In the genomic region with DNA sequence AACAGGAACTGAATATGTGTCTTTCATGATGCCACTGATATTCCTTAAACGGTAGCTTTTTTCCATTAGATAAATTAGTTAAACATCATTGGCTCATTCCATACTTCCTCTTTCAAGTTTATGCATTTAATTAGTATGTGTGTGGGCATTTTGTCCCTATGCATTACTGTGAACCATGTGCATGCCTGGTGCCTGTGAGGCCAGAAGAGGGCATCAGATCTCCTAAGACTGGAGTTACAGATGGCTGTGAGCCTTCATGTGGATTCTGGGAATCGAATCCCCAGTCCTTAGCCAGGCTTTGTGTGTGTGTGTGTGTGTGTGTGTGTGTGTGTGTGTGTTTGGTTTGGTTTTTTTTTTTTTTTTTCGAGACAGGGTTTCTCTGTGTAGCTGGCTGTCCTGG, we compare ENCODE assay signal across 15 mouse cellular contexts. TPM values are rescaled to one million over a fixed set of nuclear protein-coding genes. Genes with fewer than 3 reads are reported as not detected.
A peak's percentile ranks its signal among the peaks of the same experiment; 100 is the strongest.
DNase-seq lines count a peak whose midpoint lies in the region; TF ChIP-seq lines count a peak whose summit lies in the region.
"Had no signal": no experiment of that assay in that cellular context is flagged by ENCODE, and none has a peak within 500 bp of the region (broad histone marks: within the 10 kb centered on the region; RNA-seq: fewer than 3 reads in every experiment).

No protein-coding gene starts in this region.

- H3K27me3 ChIP-seq in kidney, adult 2 months (replicated peaks; ENCODE audit: control insufficient read depth, insufficient read depth, low read length), result no peaks in the 10 kb centered on the region
- H3K27me3 ChIP-seq: embryonic facial prominence, embryonic 13.5 days; heart, embryonic 12.5 days; limb, embryonic 15.5 days; midbrain, embryonic 13.5 days; neural tube, embryonic 12.5 days had no signal

- no peak for DNase-seq in kidney, adult 2 months
- no peak for DNase-seq in kidney, postnatal 36 days
- DNase-seq in 3T3-L1 (ENCODE audit: low read depth, low spot score) (peak; percentile 45), 416B (ENCODE audit: low read depth) (peak; percentile 34), R1 (ENCODE audit: low read depth, low spot score) (peak; percentile 64)
- no peak for DNase-seq in right cerebral cortex, postnatal 10 days (ENCODE audit: low spot score in 2 of 2)
- DNase-seq in adrenal gland, postnatal 25 days, result no peak
- DNase-seq in adrenal gland, adult 2 months, result no peak
- DNase-seq: kidney, postnatal 14 days; lung, postnatal 14 days had no signal

- H3K27ac ChIP-seq in kidney, adult 2 months (ENCODE audit: insufficient read depth, low read depth, low read length), result no peak overlapping the region
- H3K27ac ChIP-seq: embryonic facial prominence, embryonic 13.5 days; limb, embryonic 15.5 days; midbrain, embryonic 13.5 days; neural tube, embryonic 12.5 days had no signal

- TF ChIP-seq POLR2A in kidney, adult 2 months (IDR thresholded peaks at IDR 0.05; ENCODE audit: low read depth, low read length), result no peak

- WGBS in kidney, adult 2 months, result 75% methylated on average over 3 of the region's 3 CpGs

- no peaks in the 10 kb centered on the region for H3K36me3 ChIP-seq in kidney, adult 2 months (ENCODE audit: control insufficient read depth, insufficient read depth, low read length)
- H3K36me3 ChIP-seq: embryonic facial prominence, embryonic 13.5 days; heart, embryonic 12.5 days; limb, embryonic 15.5 days; midbrain, embryonic 13.5 days; neural tube, embryonic 12.5 days had no signal

- no peaks in the 10 kb centered on the region for H3K4me1 ChIP-seq in kidney, adult 2 months (ENCODE audit: control insufficient read depth, insufficient read depth, low read length)
- H3K4me1 ChIP-seq: embryonic facial prominence, embryonic 13.5 days; heart, embryonic 12.5 days; limb, embryonic 15.5 days; neural tube, embryonic 12.5 days had no signal

- peak; percentile 37; the same call in 1 of the 2 replicates for TF ChIP-seq CTCF in kidney, adult 2 months (conservative IDR thresholded peaks at IDR 0.05; ENCODE audit: insufficient read depth, insufficient read length, low read depth, low read length)

- H3K4me3 ChIP-seq in kidney, adult 2 months (ENCODE audit: insufficient read depth, low read depth, low read length), result no peak overlapping the region
- H3K4me3 ChIP-seq: embryonic facial prominence, embryonic 13.5 days; heart, embryonic 12.5 days; limb, embryonic 15.5 days; midbrain, embryonic 13.5 days; neural tube, embryonic 12.5 days had no signal

RNA-seq across cellular contexts. Expression of a gene that starts 7.2 kb away (rescaled TPM):
- 0.33 and 0.60 TPM in 2 replicates for polyA plus RNA-seq in kidney, adult 2 months (2012; rRNA removed)
- 4.0 and 4.7 TPM in 2 replicates for total RNA-seq in adrenal gland, postnatal 25 days (2021)
- 1 to 10 TPM; 2.7 to 7.2 TPM for total RNA-seq in adrenal gland, adult 2 months (2021)
- 0.74 and 0.76 TPM in 2 replicates for polyA plus RNA-seq in adrenal gland, adult 2 months (2012; rRNA removed)

RNA-seq across cellular contexts. Expression of a gene that starts 17.3 kb away (rescaled TPM):
- 85.9 and 94.1 TPM in 2 replicates for polyA plus RNA-seq in kidney, adult 2 months (2012; rRNA removed)
- total RNA-seq in adrenal gland, postnatal 25 days (2021), result 118 and 131 TPM in 2 replicates
- 100 to 1,000 TPM; 134 to 147 TPM for total RNA-seq in adrenal gland, adult 2 months (2021)
- polyA plus RNA-seq in adrenal gland, adult 2 months (2012; rRNA removed), result 200 and 225 TPM in 2 replicates

RNA-seq across cellular contexts. Expression of a gene that starts 47.0 kb away (rescaled TPM):
- polyA plus RNA-seq in kidney, adult 2 months (2012; rRNA removed), result 194 and 199 TPM in 2 replicates
- 189 and 263 TPM in 2 replicates for total RNA-seq in adrenal gland, postnatal 25 days (2021)
- total RNA-seq in adrenal gland, adult 2 months (2021), result 100 to 1,000 TPM; 260 to 267 TPM
- polyA plus RNA-seq in adrenal gland, adult 2 months (2012; rRNA removed), result 68.6 and 107 TPM in 2 replicates

Comparison
In these comparisons a context has a peak if more than half of its experiments do, and no peak if none do; other contexts are left out.
1. DNase-seq: peak in 3T3-L1 (single experiment), 416B (single experiment) and R1 (single experiment); none in kidney, adult 2 months (single experiment), kidney, postnatal 36 days (0 of 2), right cerebral cortex, postnatal 10 days (0 of 2), adrenal gland, postnatal 25 days (single experiment) and adrenal gland, adult 2 months (single experiment).